Mouse (Mus musculus) lung, postnatal 0 days (tissue): ENCODE measurements around the gene Lnx2. TPM values are rescaled to one million over a fixed set of nuclear protein-coding genes. Genes with fewer than 3 reads are reported as not detected.

Source experiments
- ATAC-seq: fragments of 200-750 bp; cut with Nextera tagmentation; 2 replicates; pipeline ENCODE4 v1.8.0; 2017; ENCODE audit warnings: moderate library complexity
- DNase-seq: peaks from one replicate; pipeline ENCODE4 v3.0.0-alpha.2; 2016; ENCODE audit warnings: low spot score
- H3K27ac ChIP-seq: fragments of 300-500 bp; sonication (generic); 2 replicates; pipeline ENCODE4 v1.5.1; 2014; ENCODE audit warnings: antibody characterized with exemption, mild to moderate bottlenecking, low read length, mixed read lengths
- H3K27me3 ChIP-seq: fragments of 300-500 bp; sonication (generic); replicated peaks from 2 replicates; pipeline ENCODE4 v1.6.1; 2014; ENCODE audit warnings: low read length, mixed read lengths; ENCODE audit not compliant: insufficient read depth
- H3K36me3 ChIP-seq: fragments of 300-500 bp; sonication (generic); 2 replicates; pipeline ENCODE4 v1.6.1; 2014; ENCODE audit warnings: low read length, mixed read lengths; ENCODE audit not compliant: insufficient read depth
- H3K4me1 ChIP-seq: fragments of 300-500 bp; sonication (generic); 2 replicates; pipeline ENCODE4 v1.6.1; 2014; ENCODE audit warnings: antibody characterized with exemption, low read depth, low read length, mixed read lengths; ENCODE audit not compliant: insufficient read depth
- H3K4me2 ChIP-seq: fragments of 300-500 bp; sonication (generic); replicated peaks from 2 replicates; pipeline ENCODE4 v1.6.1; 2014; ENCODE audit warnings: low read depth, mild to moderate bottlenecking, low read length, moderate library complexity, mixed read lengths
- H3K4me3 ChIP-seq: fragments of 300-500 bp; sonication (generic); 2 replicates; pipeline ENCODE4 v1.5.1; 2014; ENCODE audit warnings: low read depth, low read length
- H3K9ac ChIP-seq: fragments of 300-500 bp; sonication (generic); replicated peaks from 2 replicates; pipeline ENCODE4 v1.6.1; 2014; ENCODE audit warnings: low read depth, mild to moderate bottlenecking
- H3K9me3 ChIP-seq: fragments of 300-500 bp; sonication (generic); 2 replicates; pipeline ENCODE4 v1.6.1; 2016; ENCODE audit warnings: low read length, mixed read lengths
- CTCF ChIP-seq: IDR thresholded peaks from 2 replicates; pipeline ENCODE4 v1.5.1; 2016; ENCODE audit warnings: antibody characterized with exemption, mild to moderate bottlenecking
- EP300 ChIP-seq: IDR thresholded peaks from 2 replicates; pipeline ENCODE4 v1.6.1; 2016; ENCODE audit warnings: antibody characterized with exemption, mild to moderate bottlenecking, control low read depth
- WGBS: fragments of 180-500 bp; shearing (Covaris S2); extraction: QIAGEN DNeasy Blood & Tissue Kit; methylation state at CpG from one replicate; pipeline ENCODE4 v1.1.7; 2014; 5-methylcytosine and 5-hydroxymethylcytosine counted together
- polyA plus RNA-seq: library from polyadenylated mRNA; unstranded; fragments of >200 nt; fragmentation: Nextera tagmentation; extraction: Ambion mirVana; gene quantifications from 2 replicates; pipeline ENCODE4 v1.2.1, GENCODE M21; 2015

The Lnx2 gene
- polyA plus RNA-seq, 1 experiment from 2014 or later, result 14.5 TPM

DNA sequence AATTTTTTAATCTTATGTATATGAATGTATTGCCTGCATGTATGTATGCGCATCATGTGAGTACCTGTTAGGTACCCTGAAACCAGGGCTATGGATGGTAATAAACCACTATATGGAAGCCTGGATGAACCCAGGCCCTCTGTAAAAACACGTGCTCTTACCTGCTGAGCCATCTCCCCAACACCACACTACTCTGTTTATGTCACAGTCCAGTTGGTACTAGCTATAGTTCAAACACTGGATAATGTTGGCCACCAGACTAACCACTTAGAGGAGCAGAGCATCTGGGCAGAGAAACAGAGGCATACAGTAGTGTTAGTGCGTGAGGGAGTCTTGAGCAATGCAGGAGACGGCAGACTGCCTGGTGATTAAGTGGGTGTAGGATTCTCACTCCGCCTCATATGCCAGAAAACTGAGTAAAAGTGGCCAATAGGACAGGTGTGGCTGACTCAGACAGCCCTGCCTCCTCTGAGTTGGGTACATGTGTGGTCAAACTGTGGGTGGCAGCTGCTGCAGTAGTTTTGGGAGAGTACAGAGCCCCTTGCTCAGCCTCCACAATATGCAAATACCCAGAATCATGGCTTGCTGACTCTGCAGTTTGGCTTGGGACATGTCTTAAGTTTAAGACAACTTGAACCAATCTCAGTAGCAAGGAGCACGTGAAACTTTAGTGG, 20.7 kb downstream of the Lnx2 start:
- DNase-seq (peak; percentile 55), ATAC-seq (peak; percentile 50)
- WGBS, result 52% methylated on average over 6 of the region's 6 CpGs
- Histone ChIP-seq H3K4me1 (peaks cover 15% of the 10 kb centered on the region; the same call in 1 of the 2 replicates), H3K9me3 (no peaks in the 10 kb centered on the region), H3K9ac (no peak overlapping the region), H3K4me3 (no peak overlapping the region), H3K27ac (peak overlapping the region; percentile 64), H3K27me3 (no peaks in the 10 kb centered on the region), H3K36me3 (no peaks in the 10 kb centered on the region), H3K4me2 (0 out of 2 replicates have a peak overlapping the region, but pooled peaks have one; percentile 11)
- TF ChIP-seq EP300 (no peak; the same call in 1 of the 2 replicates), CTCF (no peak)

DNA sequence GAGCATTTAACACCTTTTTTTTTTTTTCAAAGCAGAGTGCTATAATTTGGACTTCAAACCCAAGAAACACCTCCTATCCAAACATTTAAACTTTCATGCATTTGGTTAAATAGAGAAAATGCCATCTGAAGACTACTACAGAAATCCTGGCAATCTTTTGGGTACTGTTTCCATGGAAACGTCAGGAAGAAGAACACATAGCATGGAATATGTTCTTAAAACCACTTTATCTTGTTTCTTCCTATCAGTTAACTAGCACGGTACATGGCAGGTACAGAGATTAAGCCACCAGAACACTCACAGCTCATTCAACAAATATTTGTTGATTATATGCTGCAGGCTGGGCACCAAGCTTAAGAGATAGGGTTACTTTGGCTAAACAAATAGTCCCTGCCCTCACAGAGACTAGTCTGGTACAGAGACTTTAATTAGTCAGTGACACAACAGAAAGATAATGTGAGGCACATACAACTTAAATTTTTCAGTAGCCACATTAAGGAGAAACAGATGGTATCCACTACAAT, 21.6 kb downstream of the Lnx2 start:
- TF ChIP-seq EP300 (0 out of 2 replicates have a peak, but pooled peaks have one; percentile 16), CTCF (no peak)
- H3K9me3 ChIP-seq, result no peaks in the 10 kb centered on the region
- H3K9ac ChIP-seq, result no peak overlapping the region
- H3K4me3 ChIP-seq, result no peak overlapping the region
- no peak overlapping the region for H3K27ac ChIP-seq
- 40% methylated on average over 2 of the region's 2 CpGs for WGBS
- no peaks in the 10 kb centered on the region for H3K36me3 ChIP-seq
- ATAC-seq (no peak), DNase-seq (no peak)
- H3K4me2 ChIP-seq, result no peak overlapping the region
- peaks cover 18% of the 10 kb centered on the region; the same call in 1 of the 2 replicates for H3K4me1 ChIP-seq
- no peaks in the 10 kb centered on the region for H3K27me3 ChIP-seq

DNA sequence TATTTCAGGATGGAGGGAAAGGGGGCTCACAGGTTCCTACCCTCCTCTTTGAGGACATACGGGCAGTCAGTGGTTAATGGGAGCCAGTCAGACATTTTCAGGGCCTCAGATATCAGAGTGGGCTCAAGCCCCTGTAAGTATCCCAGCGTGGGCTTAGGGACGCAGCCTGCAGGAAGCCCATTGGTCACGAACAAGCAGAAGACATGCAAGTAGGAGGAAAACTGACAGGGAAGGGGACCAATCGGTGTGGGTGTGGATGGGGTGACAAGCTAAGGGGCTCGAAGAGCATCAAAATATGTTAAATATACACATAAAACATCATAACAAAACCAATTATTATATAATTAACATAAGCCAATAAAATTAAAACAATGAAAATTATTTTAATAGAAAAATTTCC, 22.1 kb downstream of the Lnx2 start:
- WGBS, result 73% methylated on average over 6 of the region's 6 CpGs
- Histone ChIP-seq H3K36me3 (no peaks in the 10 kb centered on the region), H3K4me1 (peaks cover 18% of the 10 kb centered on the region; the same call in 1 of the 2 replicates), H3K4me2 (no peak overlapping the region), H3K9me3 (no peaks in the 10 kb centered on the region), H3K27me3 (no peaks in the 10 kb centered on the region), H3K27ac (no peak overlapping the region), H3K4me3 (no peak overlapping the region), H3K9ac (no peak overlapping the region)
- no peak for TF ChIP-seq CTCF
- no peak for TF ChIP-seq EP300
- ATAC-seq, result no peak
- no peak for DNase-seq

DNA sequence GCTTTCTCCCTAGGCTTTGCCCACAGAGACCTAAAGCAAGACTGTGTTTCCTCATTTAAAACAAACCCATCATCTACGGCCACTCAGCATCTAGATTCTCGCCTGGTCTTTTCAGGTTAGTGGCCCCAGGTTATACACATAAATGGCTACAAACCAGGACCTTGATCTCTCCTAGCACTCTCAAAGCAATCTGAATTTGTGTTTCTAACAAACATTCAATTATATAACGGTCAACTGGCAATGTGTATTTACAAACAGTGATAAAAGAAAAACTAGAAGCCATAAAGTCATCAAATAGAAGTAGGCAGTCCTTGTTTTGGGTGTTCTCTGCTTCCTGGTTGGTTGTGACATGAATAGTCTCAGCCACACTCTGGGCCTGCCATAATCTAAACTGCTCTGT, 22.9 kb downstream of the Lnx2 start:
- Histone ChIP-seq H3K27ac (no peak overlapping the region), H3K9me3 (no peaks in the 10 kb centered on the region), H3K4me2 (no peak overlapping the region), H3K4me1 (peaks cover 18% of the 10 kb centered on the region; the same call in 1 of the 2 replicates), H3K27me3 (no peaks in the 10 kb centered on the region), H3K36me3 (no peaks in the 10 kb centered on the region), H3K9ac (no peak overlapping the region), H3K4me3 (no peak overlapping the region)
- no peak for DNase-seq
- no peak for ATAC-seq
- WGBS, result 75% methylated on average over 3 of the region's 3 CpGs
- no peak for TF ChIP-seq EP300
- no peak for TF ChIP-seq CTCF

DNA sequence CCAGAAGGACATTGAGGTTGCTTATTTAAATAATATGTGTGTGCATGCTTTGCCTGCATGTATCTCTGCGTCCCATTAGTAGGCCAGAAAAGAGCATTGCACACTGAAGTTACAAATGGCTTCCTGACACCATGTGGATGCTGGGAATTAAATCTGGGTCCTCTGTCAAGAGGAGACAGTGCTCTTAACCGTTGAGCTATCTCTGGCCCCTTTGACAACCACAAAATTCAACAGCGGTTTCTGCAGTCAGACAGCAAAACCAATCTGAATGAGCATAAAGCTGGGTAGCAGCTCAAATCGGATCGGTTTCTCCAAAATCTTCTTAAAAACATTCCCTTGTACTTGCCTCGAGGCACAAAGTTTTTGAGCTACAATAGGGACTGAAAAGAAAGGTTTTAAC, 23.3 kb downstream of the Lnx2 start:
- ATAC-seq, result no peak
- Histone ChIP-seq H3K4me1 (peaks cover 18% of the 10 kb centered on the region; the same call in 1 of the 2 replicates), H3K4me3 (no peak overlapping the region)

DNA sequence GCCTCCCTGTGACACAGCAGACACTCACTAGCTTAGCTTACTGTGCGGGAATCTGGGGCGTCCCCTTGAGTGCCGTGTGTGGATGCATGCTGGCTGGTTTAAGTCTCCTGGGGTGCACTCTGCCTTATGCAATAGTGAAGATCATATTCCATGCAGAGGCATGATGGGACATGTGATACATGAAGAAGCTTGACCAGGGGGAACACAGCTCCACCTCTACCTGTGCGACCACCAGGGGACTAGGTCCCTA, 24.2 kb downstream of the Lnx2 start:
- no peak for TF ChIP-seq CTCF
- no peak for TF ChIP-seq EP300
- H3K27ac ChIP-seq, result no peak overlapping the region
- H3K4me1 ChIP-seq, result peaks cover 18% of the 10 kb centered on the region; the same call in 1 of the 2 replicates
- peak overlapping the region; percentile 12; the same call in 1 of the 2 replicates for H3K4me2 ChIP-seq
- ATAC-seq (no peak), DNase-seq (no peak)
- no peaks in the 10 kb centered on the region for H3K27me3 ChIP-seq
- H3K9ac ChIP-seq, result no peak overlapping the region
- no peak overlapping the region for H3K4me3 ChIP-seq
- no peaks in the 10 kb centered on the region for H3K9me3 ChIP-seq
- H3K36me3 ChIP-seq, result no peaks in the 10 kb centered on the region
- WGBS, result 75% methylated on average over 4 of the region's 4 CpGs

More for the DNA sequence above, 23.3 kb downstream of the Lnx2 start:
- 85% methylated on average over 6 of the region's 6 CpGs for WGBS
- no peak overlapping the region for H3K4me2 ChIP-seq
- H3K9ac ChIP-seq, result no peak overlapping the region
- DNase-seq, result no peak
- H3K9me3 ChIP-seq, result no peaks in the 10 kb centered on the region
- no peak overlapping the region for H3K27ac ChIP-seq
- H3K36me3 ChIP-seq, result no peaks in the 10 kb centered on the region
- TF ChIP-seq EP300 (no peak), CTCF (no peak)
- H3K27me3 ChIP-seq, result no peaks in the 10 kb centered on the region
